Mouse (Mus musculus) ES-Bruce4 (cell line): ENCODE measurements at regions not wholly inside any gene's neighbourhood (a gene's known extent, or its start where the extent isn't known, plus 50 kb on each side); places are given as distances from the start of the nearest gene placed in this dataset.

ENCODE experiments used
- CTCF ChIP-seq: IDR thresholded peaks from one replicate; pipeline ENCODE4 v1.8.1; 2011; ENCODE audit warnings: low read depth, low read length
- EP300 ChIP-seq: IDR thresholded peaks from 2 replicates; pipeline ENCODE4 v1.6.1; 2011; ENCODE audit warnings: low read depth, low read length; ENCODE audit not compliant: insufficient read depth

DNA sequence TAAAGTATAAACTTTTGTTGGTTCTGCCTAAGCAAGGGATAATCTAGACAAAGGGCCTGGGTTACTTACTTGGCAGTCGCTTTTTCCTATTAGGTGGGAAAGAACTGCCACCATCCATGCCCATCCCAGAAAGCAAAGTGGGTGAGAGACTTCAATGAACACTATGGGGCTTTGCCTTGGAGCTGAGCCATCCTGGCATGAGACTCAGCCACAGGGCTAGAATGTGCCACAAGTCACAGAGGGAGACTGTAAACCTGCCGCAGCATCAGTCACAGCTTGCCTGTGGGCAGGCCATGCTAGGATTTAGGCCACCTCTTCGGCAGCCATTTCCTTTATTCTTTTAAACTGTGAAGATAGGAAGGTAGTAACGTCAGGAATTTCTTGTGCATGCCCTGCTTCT lies 72.9 kb upstream of the Zcchc13 start:
- TF ChIP-seq CTCF (no peak), EP300 (no peak)
